Mouse (Mus musculus) A20 (cell line): Measurements from ENCODE around the gene Midn.
A peak's percentile ranks its signal among the peaks of the same experiment; 100 is the strongest.

Experiments
- DNase-seq: peaks from one replicate; pipeline ENCODE4 v3.0.0-alpha.2; 2011; ENCODE audit warnings: low read depth, low spot score

The Midn gene

DNA sequence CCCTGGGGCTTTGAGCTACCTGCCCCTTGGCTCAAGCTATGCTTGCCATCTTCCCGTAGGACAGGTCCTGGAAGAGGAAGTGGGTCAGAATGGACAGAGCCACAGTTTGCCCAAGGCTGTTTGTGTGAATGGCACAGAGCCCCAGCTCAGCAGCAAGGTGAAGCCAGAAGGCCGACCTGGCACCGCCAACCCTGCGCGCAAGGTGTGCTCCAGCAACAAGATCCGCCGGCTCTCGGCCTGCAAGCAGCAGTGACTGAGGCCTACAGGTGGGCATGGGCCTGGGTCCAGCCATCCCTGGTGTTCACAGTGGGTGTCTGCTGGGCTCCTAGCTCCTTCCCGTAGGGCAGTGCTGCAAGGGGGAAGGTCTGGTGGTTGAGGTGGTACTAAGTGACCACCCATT lies 18.2 kb upstream of the Midn start:
- DNase-seq: no peak

DNA sequence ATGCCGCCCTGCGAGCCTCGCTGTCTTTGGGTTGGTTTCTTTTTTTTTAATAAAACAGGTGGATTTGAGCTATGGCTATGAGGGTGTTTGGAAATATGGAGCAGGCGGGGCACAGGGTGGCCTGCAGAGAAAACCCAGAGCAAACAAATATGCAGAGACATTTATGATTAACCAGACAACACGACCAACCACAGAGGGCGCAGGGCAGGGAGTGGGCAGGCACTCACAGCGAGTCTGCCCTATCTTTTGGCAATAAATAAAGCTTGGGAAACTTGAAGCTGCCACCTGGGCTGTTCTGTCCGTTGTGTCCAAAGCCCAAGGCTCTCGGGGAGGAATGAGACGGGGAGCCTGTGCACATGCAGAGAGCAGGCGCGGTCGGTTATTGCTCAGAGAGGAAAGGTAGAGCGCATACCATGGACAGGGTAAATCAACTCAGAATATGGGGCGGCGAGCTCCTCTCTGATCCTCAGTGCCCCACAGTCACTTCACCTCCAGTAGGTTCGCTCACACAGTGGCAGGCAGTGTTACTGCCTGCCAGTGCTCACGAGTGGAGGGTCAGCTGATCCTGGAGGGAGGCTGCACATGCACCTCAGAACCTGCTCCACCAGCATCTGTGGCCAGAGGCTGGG lies 17.6 kb upstream of the Midn start:
- no peak for DNase-seq

DNA sequence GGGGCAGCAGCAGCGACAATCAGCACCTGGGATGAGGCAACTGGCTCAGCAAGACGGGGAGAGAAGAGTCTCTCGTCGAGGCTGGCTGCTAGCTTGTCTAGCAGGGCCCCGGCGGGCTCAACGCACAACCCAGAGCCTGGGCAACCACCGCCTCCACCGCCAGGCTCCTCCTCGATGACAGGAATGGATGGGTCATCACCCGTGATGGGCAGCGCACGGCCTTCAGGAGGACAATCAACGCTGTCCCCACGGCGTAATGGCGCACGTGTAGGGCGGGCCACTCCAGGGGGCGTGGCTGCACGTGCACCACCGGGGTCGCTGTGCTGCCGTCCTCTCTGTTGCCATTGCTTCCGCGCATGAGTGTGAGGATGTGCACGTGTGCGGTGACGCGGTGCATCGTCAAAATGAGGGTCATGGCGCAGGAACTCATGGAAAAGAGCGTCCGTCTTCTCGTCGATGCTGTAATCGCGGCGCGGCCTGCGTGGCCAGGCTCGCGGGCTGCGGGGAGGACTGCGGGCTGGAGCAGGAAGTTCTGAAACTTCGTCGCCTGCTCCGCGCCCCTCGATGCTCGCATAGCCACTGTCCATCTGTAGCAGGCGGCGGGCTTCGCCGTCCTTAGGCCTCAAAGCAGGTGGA lies 16.6 kb upstream of the Midn start:
- DNase-seq: no peak

- DNase-seq: no peak
Measured at GRCm38 (mm10) chr10:80131952-80132350, 16.1 kb upstream of the Midn start.

GRCm38 (mm10) chr10:80133226-80133849 lies 14.7 kb upstream of the Midn start:
- DNase-seq: peak; percentile 38

GRCm38 (mm10) chr10:80134421-80134820 lies 13.7 kb upstream of the Midn start:
- no peak for DNase-seq

DNA sequence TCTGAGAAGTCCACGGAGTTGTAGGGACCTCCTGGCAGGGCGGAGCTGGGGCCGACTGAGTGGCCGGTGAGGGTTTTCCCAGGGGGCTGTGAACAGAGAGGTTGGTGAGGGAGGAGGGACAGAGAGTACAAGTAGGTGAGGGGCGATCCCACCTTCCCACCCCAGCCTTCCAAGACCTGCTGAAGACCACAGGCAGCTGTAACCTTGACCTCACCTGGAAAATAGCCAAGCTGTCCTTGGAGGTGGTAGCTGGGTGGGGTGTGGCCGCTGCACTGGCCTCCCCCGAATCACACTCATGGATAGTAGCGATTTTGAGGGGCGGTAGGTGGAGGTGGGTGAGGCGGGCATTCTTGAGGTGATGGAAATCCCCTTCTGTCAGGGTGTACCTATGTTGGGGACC lies 12.9 kb upstream of the Midn start:
- no peak for DNase-seq

GRCm38 (mm10) chr10:80135641-80136040 lies 12.4 kb upstream of the Midn start:
- DNase-seq: no peak

GRCm38 (mm10) chr10:80136179-80136951 lies 11.7 kb upstream of the Midn start:
- no peak for DNase-seq

- no peak for DNase-seq
Measured at GRCm38 (mm10) chr10:80136952-80137625, 11.0 kb upstream of the Midn start.

GRCm38 (mm10) chr10:80137626-80138552 lies 10.2 kb upstream of the Midn start:
- DNase-seq: no peak

GRCm38 (mm10) chr10:80138553-80139438 lies 9.3 kb upstream of the Midn start, which contains the start of gene Atp5d:
Gene Atp5d, plus strand, starts transcription at chr10:80138632.
- peak; percentile 35 for DNase-seq

GRCm38 (mm10) chr10:80139439-80139775 lies 8.7 kb upstream of the Midn start:
- DNase-seq: peak; percentile 91

- no peak for DNase-seq
Measured at GRCm38 (mm10) chr10:80139975-80140665, 8.0 kb upstream of the Midn start.

DNA sequence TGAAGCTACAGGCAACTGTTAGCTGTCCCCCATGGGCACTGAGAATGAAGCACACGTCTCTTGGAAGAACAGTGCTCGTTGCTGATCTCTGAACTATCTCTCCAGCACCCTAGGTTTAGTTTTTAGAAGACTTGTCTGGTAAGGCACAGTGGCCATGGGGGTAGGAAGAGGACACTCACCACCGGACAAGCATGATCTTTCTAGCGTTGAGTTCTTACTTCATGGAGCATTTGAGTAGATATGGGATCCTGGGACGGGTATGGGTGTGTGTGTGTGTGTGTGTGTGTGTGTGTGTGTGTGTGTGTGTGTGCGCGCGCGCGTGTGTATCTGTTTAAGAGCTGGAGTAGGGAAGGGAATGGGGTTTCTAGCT lies 7.4 kb upstream of the Midn start, which contains the start of gene Cbarp:
Cbarp (minus strand) TSS at position 170 of the 370 bp plus-strand sequence.
- no peak for DNase-seq

DNA sequence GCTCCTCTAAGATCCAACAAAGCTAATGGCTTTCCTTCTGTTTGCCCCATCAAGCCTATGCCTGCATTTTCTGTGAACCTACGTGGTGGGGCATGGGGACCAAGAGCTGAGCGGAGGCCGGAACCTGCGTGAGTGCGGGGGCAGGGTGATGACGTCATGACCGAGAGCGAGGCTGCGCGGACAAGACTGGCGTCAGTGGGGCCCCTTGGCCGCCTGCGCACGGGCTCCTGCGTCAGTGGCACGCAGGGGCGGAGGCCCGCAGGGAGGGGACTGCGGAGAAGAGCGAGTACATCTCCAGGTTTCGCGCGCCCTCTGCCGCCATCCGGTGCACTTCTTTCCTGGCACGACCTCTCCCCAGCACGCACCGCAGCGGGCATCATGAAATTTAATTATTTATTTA lies 6.8 kb upstream of the Midn start:
- peak; percentile 99 for DNase-seq

- peak; percentile 98 for DNase-seq
Measured at GRCm38 (mm10) chr10:80141786-80142529, 6.1 kb upstream of the Midn start.

DNA sequence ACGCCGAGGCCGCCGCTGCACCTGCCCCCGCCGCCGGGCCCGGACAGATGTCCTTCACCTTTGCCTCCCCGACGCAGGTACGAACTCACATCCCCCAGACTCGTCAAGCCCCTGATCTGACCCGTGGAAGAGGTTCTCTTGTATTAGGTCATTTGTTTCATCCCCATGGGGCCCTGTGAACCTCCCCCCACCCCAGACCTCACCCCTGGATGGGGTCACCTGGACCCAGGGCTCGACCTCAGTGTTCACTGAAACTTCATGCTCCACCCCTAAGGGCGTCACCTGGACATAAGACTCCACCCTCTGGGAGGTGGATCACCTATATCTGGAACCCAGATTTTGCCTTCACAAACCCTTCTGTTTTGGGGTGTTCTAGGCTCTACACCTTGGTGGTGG lies 5.5 kb upstream of the Midn start:
- DNase-seq: no peak
